Mouse (Mus musculus): ENCODE data around the gene Reln.

The Reln gene

DNA sequence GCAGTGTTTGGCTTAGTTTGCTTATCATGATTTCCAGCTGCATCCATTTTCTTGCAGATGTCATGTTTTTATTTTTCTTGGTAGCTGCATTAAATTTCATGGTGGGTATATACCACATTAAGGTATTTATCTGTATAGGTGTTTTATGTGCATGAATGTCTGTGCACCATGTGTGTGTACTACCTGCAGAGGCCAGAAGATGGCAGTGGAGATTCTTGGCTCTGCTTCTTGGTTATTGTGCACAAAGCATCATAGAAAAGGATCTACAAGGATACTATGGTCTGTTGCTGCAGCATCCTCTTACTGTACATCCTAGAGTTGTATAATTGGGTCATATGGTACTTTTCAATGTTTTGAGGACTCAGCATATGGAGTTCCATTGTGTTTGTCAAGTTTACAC lies 428.5 kb downstream of the Reln start:
- no peak for DNase-seq

DNA sequence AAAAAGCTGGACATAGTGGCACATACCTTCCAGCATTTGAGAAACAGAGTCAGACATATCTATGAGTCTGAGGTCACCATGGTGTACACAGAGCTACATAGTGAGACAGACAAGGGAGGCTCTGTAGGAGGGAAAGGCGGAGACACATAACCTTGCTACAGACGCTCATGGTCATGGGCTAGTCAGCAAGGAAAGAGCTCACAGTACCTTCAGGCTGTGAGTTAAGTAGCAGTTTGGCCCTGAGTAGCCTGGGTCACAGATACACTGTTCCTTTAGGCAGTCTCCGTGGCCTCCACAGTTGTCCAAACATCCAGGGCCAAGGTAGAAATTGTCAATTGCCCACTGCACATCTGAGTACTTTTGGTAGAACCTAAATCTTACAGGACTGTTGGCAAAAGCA lies 429.7 kb downstream of the Reln start:
- no peak for DNase-seq

DNA sequence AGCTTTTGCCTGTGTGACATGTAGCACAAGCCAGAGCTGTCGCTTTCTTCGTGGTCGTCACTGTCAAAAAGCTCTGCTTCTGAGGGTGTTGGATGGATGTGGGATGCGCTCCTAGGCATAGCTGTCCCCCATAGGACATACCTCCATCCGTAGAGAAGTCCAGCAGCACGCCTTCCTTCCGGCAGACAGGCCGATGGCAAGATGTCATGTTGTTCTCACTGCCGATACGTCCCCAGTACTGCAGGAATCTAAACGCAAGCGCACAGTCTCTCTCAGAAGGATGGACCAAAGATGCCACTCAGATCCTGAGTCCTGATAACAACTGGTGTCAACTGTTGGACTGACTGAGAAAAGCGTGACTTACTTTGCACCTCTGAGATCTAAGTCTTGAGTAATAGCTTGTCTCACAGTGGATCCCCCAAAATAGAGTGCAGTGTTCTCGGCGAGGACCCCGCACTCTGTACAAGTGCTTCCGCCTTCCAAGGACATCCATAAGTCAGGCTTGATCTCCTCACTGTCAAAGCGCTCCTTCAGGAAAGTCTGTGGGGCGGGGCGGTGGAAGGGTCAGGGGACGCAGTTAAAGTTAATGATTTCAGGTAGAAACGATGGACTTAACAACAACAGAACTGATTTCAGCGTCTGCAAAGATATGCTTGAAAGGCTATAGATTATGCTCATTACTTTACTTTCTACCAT lies 431.5 kb downstream of the Reln start:
- DNase-seq: no peak

DNA sequence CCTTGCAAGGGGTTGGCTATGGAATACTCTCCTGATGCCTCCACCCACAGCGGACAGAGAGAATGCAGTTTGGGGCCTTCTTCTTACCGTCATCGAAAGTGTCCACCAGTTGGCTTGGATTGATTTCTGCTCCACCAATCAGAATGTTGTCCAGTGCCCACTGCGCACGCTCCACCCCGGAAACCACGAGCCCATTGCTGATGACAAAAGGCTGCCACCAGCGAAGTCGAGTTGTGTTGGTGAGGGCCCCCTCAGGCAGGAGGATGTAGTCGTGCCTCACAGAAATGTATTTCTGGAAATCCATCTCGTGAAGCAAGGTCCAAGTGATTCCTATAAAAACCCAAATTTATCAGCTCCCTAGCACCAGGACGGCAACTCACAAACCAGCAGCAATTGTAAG lies 433.8 kb downstream of the Reln start:
- DNase-seq: no peak

- DNase-seq: no peak
Measured at GRCm38 (mm10) chr5:21909713-21910112, 434.8 kb downstream of the Reln start.

DNA sequence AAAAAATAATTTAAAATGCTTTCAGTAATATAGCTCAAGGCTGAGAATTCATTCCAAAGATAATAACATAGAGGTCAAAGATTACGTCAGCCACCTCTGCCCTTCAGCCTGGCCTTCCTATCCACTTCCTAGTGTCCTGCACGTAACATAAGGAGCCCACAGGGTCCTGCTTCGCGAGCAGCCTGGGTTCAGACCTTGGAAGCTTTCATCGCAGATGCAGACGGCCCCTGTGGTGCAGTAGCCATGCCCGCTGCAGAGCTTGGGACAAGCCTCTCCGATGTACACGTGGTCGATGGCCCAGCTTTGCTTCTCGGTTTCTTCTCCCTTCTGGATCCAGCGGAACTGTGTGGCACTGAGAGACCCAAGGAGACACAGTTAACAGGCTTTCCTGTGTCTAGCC lies 443.1 kb downstream of the Reln start:
- DNase-seq: no peak

DNA sequence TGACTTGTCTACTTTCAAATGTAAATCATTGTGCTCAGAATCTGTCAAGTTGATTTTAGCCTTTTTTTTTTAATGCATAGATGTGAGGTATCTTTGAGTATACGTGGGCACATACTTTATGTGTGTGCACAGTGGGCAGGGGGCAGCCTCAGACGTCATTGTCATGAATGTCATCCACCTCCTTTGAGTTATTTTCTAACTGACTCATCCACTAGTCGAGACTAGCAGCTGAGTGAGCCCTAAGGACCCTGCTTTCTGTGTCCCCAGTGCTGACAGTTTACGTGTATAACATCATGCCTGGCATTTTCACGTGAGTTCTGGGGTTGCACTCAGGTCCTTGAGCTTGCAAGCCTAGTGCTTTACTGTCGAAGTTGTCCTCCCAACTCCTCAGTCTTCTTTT lies 443.6 kb downstream of the Reln start:
- no peak for DNase-seq

- DNase-seq: no peak
Measured at GRCm38 (mm10) chr5:21898875-21899274, 445.6 kb downstream of the Reln start.

DNA sequence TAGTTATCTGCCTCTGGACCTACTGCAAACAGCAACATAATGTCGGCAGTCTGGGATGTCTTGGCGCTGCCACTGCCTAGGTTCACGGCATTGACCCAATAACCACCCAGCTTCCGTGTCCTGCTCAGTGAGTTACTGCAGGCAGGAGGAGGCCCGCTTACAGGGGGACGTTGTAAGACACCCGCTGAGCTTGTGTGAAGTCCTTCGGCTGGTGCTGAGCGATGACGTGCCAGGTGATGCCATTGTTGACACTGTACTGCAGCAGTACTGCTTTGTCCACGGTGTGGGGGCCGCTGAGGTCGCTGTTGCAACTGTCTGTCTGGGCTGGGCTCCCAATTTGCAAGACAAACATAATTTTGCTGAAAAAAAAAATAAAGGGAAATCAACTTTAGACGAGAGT lies 447.9 kb downstream of the Reln start:
- DNase-seq: peak; percentile 4 to 56

DNA sequence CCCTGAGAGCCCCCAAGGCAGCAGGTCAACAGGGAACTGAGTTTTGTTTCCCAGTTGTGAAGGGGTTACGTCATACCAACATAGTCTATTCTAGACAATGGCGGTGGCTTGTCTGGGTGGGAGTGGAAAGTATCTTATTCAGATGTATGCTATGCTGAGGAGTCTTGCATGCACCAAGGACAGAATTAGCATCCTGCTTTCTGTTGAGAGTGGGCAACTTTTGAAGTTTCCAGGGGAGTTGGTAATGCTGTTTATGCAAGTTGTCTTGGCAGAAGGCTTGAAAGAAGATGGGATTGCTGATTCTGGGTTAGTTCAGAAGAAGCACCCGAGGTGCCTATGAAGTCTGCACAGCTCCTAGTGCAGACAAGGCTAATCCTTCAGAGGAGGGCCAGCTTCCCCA lies 450.3 kb downstream of the Reln start:
- no peak for DNase-seq

DNA sequence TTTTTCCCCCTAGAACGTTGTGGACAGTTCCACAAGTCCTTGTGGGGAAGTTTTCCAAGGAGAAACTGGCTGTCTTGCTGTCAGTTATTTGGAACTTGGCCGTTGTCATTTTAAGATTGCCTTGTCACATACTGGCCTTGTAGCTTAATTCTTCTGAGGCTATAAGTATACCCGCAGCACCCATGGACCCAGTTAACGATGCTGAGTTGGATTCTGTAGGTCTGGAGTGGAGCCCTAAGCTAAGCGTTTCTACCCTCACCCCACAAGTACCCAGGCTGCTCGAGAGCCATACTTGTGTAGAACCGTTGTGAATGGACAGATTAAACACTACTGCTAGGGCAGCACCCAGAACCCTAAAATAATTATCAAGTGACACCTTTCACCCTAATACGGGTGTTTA lies 477.8 kb downstream of the Reln start:
- no peak for DNase-seq

DNA sequence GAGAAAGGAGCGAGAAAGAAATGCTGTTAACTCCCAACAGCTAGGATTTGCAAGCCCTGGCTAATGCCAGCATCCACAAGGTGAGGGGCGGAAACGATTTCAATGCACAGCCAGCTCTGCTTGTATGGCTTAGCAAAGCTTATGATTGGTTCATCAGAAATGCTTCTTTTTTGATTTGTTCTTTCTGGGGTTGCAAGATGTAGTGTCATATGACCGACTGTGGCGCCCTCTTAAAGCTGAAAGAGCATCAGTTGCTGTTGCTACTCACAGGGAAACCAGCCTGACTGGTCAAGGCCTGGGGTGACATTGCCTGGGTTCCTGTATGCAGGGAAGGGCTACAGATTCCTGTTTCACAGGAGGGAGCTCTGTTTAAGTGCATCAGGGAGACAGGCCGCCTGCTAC lies 478.2 kb downstream of the Reln start:
- DNase-seq: peak in 1 of 2 experiments; percentile 3

- DNase-seq: peak; percentile 4 to 25
Measured at GRCm38 (mm10) chr5:21865346-21866107, 479.0 kb downstream of the Reln start, which contains the start of gene Slc26a5. TSS of gene Slc26a5 (minus strand) at chr5:21865604.

GRCm38 (mm10) chr5:21858653-21859052 lies 485.8 kb downstream of the Reln start:
- no peak for DNase-seq

DNA sequence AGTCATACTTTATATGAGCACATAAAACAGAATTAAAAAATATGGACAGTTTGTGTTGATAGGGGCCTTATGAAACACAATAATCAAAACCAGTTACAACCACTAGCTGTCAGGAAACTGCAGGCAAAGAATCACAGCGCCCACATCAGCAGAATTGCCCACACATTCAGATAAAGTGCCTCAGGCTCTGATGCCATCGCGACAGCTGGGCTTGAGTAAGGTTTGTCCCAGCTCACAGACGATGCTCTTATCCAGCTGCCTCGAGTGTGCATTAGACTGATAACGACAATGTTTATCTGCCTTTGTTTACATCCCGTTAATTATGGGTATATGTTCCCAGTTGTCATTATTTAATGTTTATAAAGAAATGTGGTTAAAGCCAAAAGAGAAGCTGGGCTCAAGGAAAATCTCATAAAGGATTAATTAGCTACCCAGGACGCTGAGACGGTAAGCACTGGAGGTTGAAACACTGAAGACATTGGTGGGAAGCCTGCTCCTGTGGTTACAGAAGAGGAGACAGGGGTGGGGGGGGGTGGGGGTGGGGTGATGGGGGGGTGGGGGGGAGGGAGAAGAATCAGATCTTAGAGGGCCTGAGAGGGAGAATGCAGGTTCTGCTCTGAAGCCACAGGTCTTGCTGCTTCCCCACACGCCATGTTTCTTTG lies 492.7 kb downstream of the Reln start:
- DNase-seq: no peak

GRCm38 (mm10) chr5:21847438-21847837 lies 497.1 kb downstream of the Reln start:
- no peak for DNase-seq

- no peak for DNase-seq
Measured at GRCm38 (mm10) chr5:21846616-21847290, 497.7 kb downstream of the Reln start.

GRCm38 (mm10) chr5:21844676-21845075 lies 499.8 kb downstream of the Reln start:
- DNase-seq: no peak

Data from lung, postnatal 4 days (tissue).